Mouse (Mus musculus): Measurements from ENCODE around the gene Anxa6. TPM values are rescaled to one million over a fixed set of nuclear protein-coding genes. Genes with fewer than 3 reads are reported as not detected.
A peak's percentile ranks its signal among the peaks of the same experiment; 100 is the strongest.

Anxa6 gene
- polyA plus RNA-seq, 1 experiment from 2014 or later: 112 TPM

DNA sequence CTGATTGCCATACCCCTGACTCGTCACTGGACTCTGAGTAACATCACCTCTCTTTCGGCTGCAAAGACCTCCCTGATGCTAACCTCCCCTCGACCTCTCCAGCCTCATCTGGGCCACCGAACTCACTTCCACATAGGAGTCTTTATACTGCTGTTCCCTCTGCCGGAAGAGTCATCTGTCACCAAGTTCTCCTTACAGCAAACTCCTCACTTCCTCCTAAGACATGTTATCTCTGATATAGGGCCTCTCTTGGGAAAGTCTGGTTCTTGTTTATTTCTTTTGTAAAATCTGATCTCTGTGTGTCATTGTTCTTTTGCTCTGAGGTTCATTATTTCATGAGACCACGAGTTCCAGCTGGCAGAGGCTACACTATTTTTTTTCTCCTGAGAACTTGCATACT lies 25.0 kb downstream of the Anxa6 start:
- 80% methylated on average over 6 of the region's 6 CpGs for WGBS

DNA sequence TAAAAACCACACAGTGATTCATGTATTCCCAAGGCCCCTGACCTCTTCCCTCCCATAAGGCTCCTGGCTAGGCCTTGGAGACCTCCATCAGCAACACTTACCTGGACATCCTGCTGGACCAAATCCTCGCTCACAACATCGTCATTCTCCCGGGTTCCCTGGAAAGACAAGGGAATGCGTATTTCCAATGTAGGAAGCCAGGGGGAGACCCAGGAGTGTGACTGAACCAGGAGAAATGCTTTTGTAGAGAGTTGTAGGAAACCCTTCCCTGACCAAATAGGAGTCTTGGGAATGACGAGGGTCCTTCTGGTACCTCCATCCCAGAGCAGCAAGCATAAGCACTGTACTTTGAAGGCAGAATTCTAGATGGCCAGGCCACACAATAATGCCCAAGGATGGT lies 27.6 kb downstream of the Anxa6 start:
- H3K36me3 ChIP-seq (replicated peaks; ENCODE audit: control insufficient read depth, insufficient read depth, low read depth, low read length): peaks cover 7% of the 10 kb centered on the region
- WGBS: 84% methylated on average over 5 of the region's 5 CpGs
- no peaks in the 10 kb centered on the region for H3K9me3 ChIP-seq (replicated peaks; ENCODE audit: control insufficient read depth, low read length)
- ATAC-seq (replicated peaks; ENCODE audit: insufficient number of reproducible peaks, low FRiP score, low TSS enrichment, low read depth) (no peak), DNase-seq (ENCODE audit: low spot score) (no peak)
- H3K9ac ChIP-seq (replicated peaks; ENCODE audit: low read length): no peak overlapping the region
- H3K4me1 ChIP-seq (ENCODE audit: control insufficient read depth, insufficient read depth, low read length): no peaks in the 10 kb centered on the region
- no peaks in the 10 kb centered on the region for H3K27me3 ChIP-seq (ENCODE audit: control insufficient read depth, insufficient read depth, low read length)
- H3K27ac ChIP-seq (replicated peaks; ENCODE audit: low read depth, low read length): no peak overlapping the region
- no peak overlapping the region for H3K4me2 ChIP-seq (ENCODE audit: low read depth, low read length)
- H3K4me3 ChIP-seq (ENCODE audit: low read depth, low read length): no peak overlapping the region

More for the DNA sequence above, 25.0 kb downstream of the Anxa6 start:
- H3K36me3 ChIP-seq (replicated peaks; ENCODE audit: control insufficient read depth, insufficient read depth, low read depth, low read length): no peaks in the 10 kb centered on the region; the same call in 1 of the 2 replicates
- H3K27ac ChIP-seq (replicated peaks; ENCODE audit: low read depth, low read length): no peak overlapping the region
- H3K4me1 ChIP-seq (ENCODE audit: control insufficient read depth, insufficient read depth, low read length): no peaks in the 10 kb centered on the region
- H3K9me3 ChIP-seq (replicated peaks; ENCODE audit: control insufficient read depth, low read length): no peaks in the 10 kb centered on the region
- H3K27me3 ChIP-seq (ENCODE audit: control insufficient read depth, insufficient read depth, low read length): no peaks in the 10 kb centered on the region
- no peak for ATAC-seq (replicated peaks; ENCODE audit: insufficient number of reproducible peaks, low FRiP score, low TSS enrichment, low read depth)
- H3K9ac ChIP-seq (replicated peaks; ENCODE audit: low read length): no peak overlapping the region
- H3K4me2 ChIP-seq (ENCODE audit: low read depth, low read length): no peak overlapping the region
- DNase-seq (ENCODE audit: low spot score): no peak
- no peak overlapping the region for H3K4me3 ChIP-seq (ENCODE audit: low read depth, low read length)

DNA sequence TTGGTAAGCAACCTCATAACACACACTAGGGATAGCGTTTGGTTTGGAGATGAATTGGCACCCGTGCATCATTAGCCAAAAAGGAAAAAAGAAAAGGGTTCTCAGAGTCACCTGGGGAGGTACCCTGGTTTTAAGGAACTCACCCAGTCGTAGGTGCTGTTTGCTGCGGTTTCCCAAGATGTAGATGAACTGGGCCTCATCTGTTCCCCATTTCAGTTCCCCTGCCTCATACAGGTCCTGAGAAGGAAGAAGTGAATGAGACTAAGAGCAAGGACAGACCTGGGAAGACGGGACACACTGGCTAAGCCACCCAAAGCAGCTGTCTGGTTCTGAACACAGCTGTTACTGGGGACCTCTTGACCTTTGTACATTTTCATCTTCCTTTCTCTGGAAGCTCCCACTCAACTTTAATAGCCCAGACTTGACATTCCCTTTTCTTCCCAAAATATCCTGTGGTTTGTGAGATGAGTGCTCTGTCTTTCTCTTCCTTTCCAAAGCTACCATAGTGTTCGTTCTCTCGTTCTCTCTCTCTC lies 28.2 kb downstream of the Anxa6 start:
- ATAC-seq (replicated peaks; ENCODE audit: insufficient number of reproducible peaks, low FRiP score, low TSS enrichment, low read depth): no peak
- H3K9ac ChIP-seq (replicated peaks; ENCODE audit: low read length): no peak overlapping the region
- H3K27ac ChIP-seq (replicated peaks; ENCODE audit: low read depth, low read length): no peak overlapping the region
- H3K9me3 ChIP-seq (replicated peaks; ENCODE audit: control insufficient read depth, low read length): no peaks in the 10 kb centered on the region
- 82% methylated on average over 7 of the region's 7 CpGs for WGBS
- H3K4me1 ChIP-seq (ENCODE audit: control insufficient read depth, insufficient read depth, low read length): no peaks in the 10 kb centered on the region
- H3K4me3 ChIP-seq (ENCODE audit: low read depth, low read length): no peak overlapping the region
- no peak overlapping the region for H3K4me2 ChIP-seq (ENCODE audit: low read depth, low read length)
- H3K27me3 ChIP-seq (ENCODE audit: control insufficient read depth, insufficient read depth, low read length): no peaks in the 10 kb centered on the region
- no peak for DNase-seq (ENCODE audit: low spot score)
- H3K36me3 ChIP-seq (replicated peaks; ENCODE audit: control insufficient read depth, insufficient read depth, low read depth, low read length): peaks cover 7% of the 10 kb centered on the region

DNA sequence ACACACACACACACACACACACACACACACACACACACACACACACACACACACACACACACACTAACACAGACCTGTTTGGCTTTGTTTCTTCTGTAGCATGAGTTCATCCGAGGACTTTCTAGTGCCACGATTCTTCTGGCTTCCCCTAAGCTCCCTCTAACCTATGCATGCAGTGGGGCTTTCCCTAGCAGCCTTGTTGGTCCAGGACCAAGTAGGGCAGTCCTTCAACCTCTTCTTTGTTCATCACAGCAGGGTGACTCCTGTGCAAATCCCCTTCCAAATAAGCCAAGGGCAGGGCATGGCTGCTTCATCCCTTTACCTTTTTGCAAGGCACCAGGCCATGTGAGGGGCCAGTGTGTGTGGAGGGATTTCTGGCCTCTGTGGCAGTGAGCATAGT lies 34.5 kb downstream of the Anxa6 start:
- no peak for ATAC-seq (replicated peaks; ENCODE audit: insufficient number of reproducible peaks, low FRiP score, low TSS enrichment, low read depth)
- Histone ChIP-seq H3K4me2 (ENCODE audit: low read depth, low read length) (no peak overlapping the region), H3K4me1 (ENCODE audit: control insufficient read depth, insufficient read depth, low read length) (no peaks in the 10 kb centered on the region), H3K9ac (replicated peaks; ENCODE audit: low read length) (no peak overlapping the region), H3K4me3 (ENCODE audit: low read depth, low read length) (no peak overlapping the region), H3K9me3 (replicated peaks; ENCODE audit: control insufficient read depth, low read length) (no peaks in the 10 kb centered on the region), H3K27ac (replicated peaks; ENCODE audit: low read depth, low read length) (no peak overlapping the region), H3K27me3 (ENCODE audit: control insufficient read depth, insufficient read depth, low read length) (no peaks in the 10 kb centered on the region), H3K36me3 (replicated peaks; ENCODE audit: control insufficient read depth, insufficient read depth, low read depth, low read length) (peaks cover 7% of the 10 kb centered on the region)
- no peak for DNase-seq (ENCODE audit: low spot score)
- 40% methylated on average over 2 of the region's 2 CpGs for WGBS

DNA sequence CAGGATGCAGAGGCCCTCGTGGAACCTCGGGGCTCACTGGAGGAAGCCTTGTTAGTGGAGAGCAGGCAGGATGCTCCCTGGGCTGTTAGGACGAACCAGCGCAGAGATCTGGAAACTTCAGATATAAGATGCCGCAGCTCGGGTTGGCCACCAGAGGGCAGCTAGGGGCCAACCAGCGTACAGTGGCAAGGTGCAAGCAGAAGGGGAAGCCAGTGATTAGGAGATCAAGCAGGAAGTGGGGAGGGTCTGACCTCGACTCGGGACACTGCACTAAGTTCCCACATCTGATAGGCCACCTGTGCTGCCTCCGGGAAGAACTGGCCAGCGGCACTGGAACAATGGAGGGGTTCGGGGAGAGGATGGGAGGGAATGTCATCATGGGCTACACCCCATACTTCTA lies 35.0 kb downstream of the Anxa6 start:
- ATAC-seq (replicated peaks; ENCODE audit: insufficient number of reproducible peaks, low FRiP score, low TSS enrichment, low read depth) (0 out of 2 replicates have a peak, but pooled peaks have one; percentile 34), DNase-seq (ENCODE audit: low spot score) (peak; percentile 83)
- no peaks in the 10 kb centered on the region for H3K4me1 ChIP-seq (ENCODE audit: control insufficient read depth, insufficient read depth, low read length)
- H3K9me3 ChIP-seq (replicated peaks; ENCODE audit: control insufficient read depth, low read length): no peaks in the 10 kb centered on the region
- H3K4me3 ChIP-seq (ENCODE audit: low read depth, low read length): no peak overlapping the region
- 9% methylated on average over 10 of the region's 12 CpGs for WGBS
- no peak overlapping the region for H3K9ac ChIP-seq (replicated peaks; ENCODE audit: low read length)
- H3K4me2 ChIP-seq (ENCODE audit: low read depth, low read length): no peak overlapping the region
- H3K36me3 ChIP-seq (replicated peaks; ENCODE audit: control insufficient read depth, insufficient read depth, low read depth, low read length): peaks cover 7% of the 10 kb centered on the region
- no peak overlapping the region for H3K27ac ChIP-seq (replicated peaks; ENCODE audit: low read depth, low read length)
- no peaks in the 10 kb centered on the region for H3K27me3 ChIP-seq (ENCODE audit: control insufficient read depth, insufficient read depth, low read length)

DNA sequence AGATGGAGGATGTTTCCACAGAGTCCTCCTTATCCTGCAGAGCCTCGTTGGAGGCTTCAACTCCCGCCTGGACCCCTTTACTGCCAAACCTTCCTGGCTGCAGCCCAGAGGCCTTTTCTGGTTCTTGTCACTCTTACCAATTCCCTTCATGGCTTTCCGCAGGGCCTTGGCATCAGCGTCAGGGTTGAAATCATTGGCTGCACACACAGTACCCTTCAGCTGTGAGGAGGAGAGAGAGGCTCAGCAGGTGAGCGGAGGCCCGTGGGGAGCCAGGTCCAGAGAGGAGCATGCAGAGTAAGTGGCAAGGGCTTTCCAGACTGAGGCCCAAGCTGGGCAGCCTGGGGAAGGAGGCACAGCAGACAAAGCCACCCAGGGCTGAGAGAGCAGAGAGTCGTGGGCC lies 37.1 kb downstream of the Anxa6 start:
- no peak overlapping the region for H3K4me3 ChIP-seq (ENCODE audit: low read depth, low read length)
- DNase-seq (ENCODE audit: low spot score) (no peak), ATAC-seq (replicated peaks; ENCODE audit: insufficient number of reproducible peaks, low FRiP score, low TSS enrichment, low read depth) (no peak)
- H3K4me1 ChIP-seq (ENCODE audit: control insufficient read depth, insufficient read depth, low read length): no peaks in the 10 kb centered on the region
- no peak overlapping the region for H3K9ac ChIP-seq (replicated peaks; ENCODE audit: low read length)
- whole genome bisulfite sequencing: 70% methylated on average over 7 of the region's 7 CpGs
- H3K36me3 ChIP-seq (replicated peaks; ENCODE audit: control insufficient read depth, insufficient read depth, low read depth, low read length): peaks cover 4% of the 10 kb centered on the region; the same call in 1 of the 2 replicates
- H3K4me2 ChIP-seq (ENCODE audit: low read depth, low read length): no peak overlapping the region
- H3K27me3 ChIP-seq (ENCODE audit: control insufficient read depth, insufficient read depth, low read length): no peaks in the 10 kb centered on the region
- H3K27ac ChIP-seq (replicated peaks; ENCODE audit: low read depth, low read length): no peak overlapping the region
- H3K9me3 ChIP-seq (replicated peaks; ENCODE audit: control insufficient read depth, low read length): no peaks in the 10 kb centered on the region

DNA sequence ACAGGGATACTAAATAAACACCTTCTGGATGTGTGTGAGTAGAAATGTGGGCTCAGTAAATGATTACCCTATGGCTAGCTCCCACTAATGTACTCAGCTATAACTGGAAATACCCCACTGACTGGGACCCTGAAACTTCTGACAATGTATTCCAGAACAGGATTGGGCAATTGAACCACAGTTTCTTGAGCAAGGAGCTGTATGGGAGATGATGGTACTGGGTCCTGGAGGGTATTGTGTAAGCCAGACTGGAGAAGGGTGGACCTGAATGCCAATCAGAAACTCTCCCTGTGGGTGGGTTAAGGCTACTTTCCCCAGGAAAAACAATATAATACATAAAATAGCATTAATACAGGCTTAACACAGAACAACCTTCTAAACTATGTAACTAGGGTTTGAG lies 43.3 kb downstream of the Anxa6 start:
- no peak overlapping the region for H3K27ac ChIP-seq (replicated peaks; ENCODE audit: low read depth, low read length)

DNA sequence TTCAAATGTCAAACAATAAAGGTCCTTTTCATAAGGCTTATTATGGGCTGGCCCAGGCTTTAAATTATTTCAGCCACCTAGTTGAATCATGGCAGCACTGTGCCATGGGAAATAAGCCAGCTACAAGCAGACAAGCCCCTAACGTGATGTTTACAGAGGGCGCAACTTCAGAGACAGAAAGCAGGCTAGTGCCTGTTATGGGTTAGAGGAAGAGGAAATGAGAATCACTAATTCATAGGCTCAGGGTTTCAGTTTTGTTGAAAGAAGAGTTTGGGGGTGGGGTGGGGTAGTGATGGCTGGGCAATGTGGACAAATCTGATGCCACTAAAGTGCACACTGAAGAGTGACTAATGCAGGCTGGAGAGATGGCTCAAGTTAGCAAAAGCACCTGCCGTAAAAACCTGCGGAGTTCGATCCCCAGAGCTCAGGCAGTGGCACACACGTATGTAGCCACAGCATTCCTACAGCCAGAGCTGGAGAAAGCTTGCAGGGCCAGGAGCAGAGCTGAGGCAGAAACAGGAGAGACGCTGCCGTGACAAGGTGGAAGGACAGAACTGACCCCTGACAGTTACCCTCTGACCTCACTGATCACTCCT lies 44.4 kb downstream of the Anxa6 start:
- DNase-seq (ENCODE audit: low spot score): no peak
- ATAC-seq (replicated peaks; ENCODE audit: insufficient number of reproducible peaks, low FRiP score, low TSS enrichment, low read depth): no peak
- Histone ChIP-seq H3K36me3 (replicated peaks; ENCODE audit: control insufficient read depth, insufficient read depth, low read depth, low read length) (no peaks in the 10 kb centered on the region), H3K4me1 (ENCODE audit: control insufficient read depth, insufficient read depth, low read length) (no peaks in the 10 kb centered on the region), H3K9ac (replicated peaks; ENCODE audit: low read length) (no peak overlapping the region), H3K27me3 (ENCODE audit: control insufficient read depth, insufficient read depth, low read length) (no peaks in the 10 kb centered on the region), H3K4me2 (ENCODE audit: low read depth, low read length) (no peak overlapping the region), H3K4me3 (ENCODE audit: low read depth, low read length) (no peak overlapping the region), H3K27ac (replicated peaks; ENCODE audit: low read depth, low read length) (no peak overlapping the region), H3K9me3 (replicated peaks; ENCODE audit: control insufficient read depth, low read length) (no peaks in the 10 kb centered on the region)
- 70% methylated on average over 8 of the region's 8 CpGs for WGBS

More for the DNA sequence above, 43.3 kb downstream of the Anxa6 start:
- H3K36me3 ChIP-seq (replicated peaks; ENCODE audit: control insufficient read depth, insufficient read depth, low read depth, low read length): no peaks in the 10 kb centered on the region
- no peak overlapping the region for H3K4me2 ChIP-seq (ENCODE audit: low read depth, low read length)
- H3K9me3 ChIP-seq (replicated peaks; ENCODE audit: control insufficient read depth, low read length): no peaks in the 10 kb centered on the region
- no peak overlapping the region for H3K9ac ChIP-seq (replicated peaks; ENCODE audit: low read length)
- no peak overlapping the region for H3K4me3 ChIP-seq (ENCODE audit: low read depth, low read length)
- no peaks in the 10 kb centered on the region for H3K27me3 ChIP-seq (ENCODE audit: control insufficient read depth, insufficient read depth, low read length)
- DNase-seq (ENCODE audit: low spot score) (no peak), ATAC-seq (replicated peaks; ENCODE audit: insufficient number of reproducible peaks, low FRiP score, low TSS enrichment, low read depth) (no peak)
- no peaks in the 10 kb centered on the region for H3K4me1 ChIP-seq (ENCODE audit: control insufficient read depth, insufficient read depth, low read length)
